Mouse (Mus musculus): ENCODE measurements around the gene Fitm2. TPM values are rescaled to one million over a fixed set of nuclear protein-coding genes. Genes with fewer than 3 reads are reported as not detected.
A peak's percentile ranks its signal among the peaks of the same experiment; 100 is the strongest.

Gene Fitm2
- polyA plus RNA-seq, 1 experiment, result 3.6 TPM

DNA sequence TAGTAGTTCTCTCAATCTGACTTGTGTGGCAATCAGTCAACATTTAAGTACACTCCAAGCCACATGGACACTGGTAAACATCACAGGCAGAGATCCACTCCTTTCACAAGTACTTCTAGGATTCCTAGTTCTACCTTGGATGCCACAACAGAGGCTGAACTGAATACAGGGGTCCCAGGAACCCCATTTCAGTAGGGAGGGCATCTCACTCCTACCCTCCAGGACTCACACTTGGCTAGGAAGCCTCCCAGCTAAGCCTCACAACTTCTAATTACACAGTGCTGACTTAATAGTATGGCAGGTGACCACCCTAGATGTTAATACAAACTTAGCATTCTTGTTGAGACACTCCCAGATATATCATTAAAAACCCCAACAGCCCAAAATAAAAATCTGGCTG, 54.6 kb downstream of the Fitm2 start:
- Histone ChIP-seq H3K4me1 (ENCODE audit: control insufficient read depth, insufficient read depth, low read length) (peaks cover 4% of the 10 kb centered on the region), H3K27me3 (ENCODE audit: control insufficient read depth, insufficient read depth, low read length) (no peaks in the 10 kb centered on the region), H3K27ac (ENCODE audit: control insufficient read depth, insufficient read depth, low read depth, low read length) (no peak overlapping the region), H3K36me3 (ENCODE audit: control insufficient read depth, insufficient read depth, low read length) (no peaks in the 10 kb centered on the region), H3K4me3 (ENCODE audit: control insufficient read depth, low read depth, low read length) (peak overlapping the region; percentile 47; the same call in 1 of the 2 replicates)
- no peak for TF ChIP-seq CTCF (IDR thresholded peaks at IDR 0.05; ENCODE audit: control insufficient read depth, insufficient read depth, insufficient replicate concordance, low read depth, low read length)

- H3K27ac ChIP-seq (ENCODE audit: control insufficient read depth, insufficient read depth, low read depth, low read length), result no peak overlapping the region
- H3K4me1 ChIP-seq (ENCODE audit: control insufficient read depth, insufficient read depth, low read length), result peaks cover 4% of the 10 kb centered on the region
- no peaks in the 10 kb centered on the region for H3K27me3 ChIP-seq (ENCODE audit: control insufficient read depth, insufficient read depth, low read length)
- TF ChIP-seq CTCF (IDR thresholded peaks at IDR 0.05; ENCODE audit: control insufficient read depth, insufficient read depth, insufficient replicate concordance, low read depth, low read length) (no peak), POLR2A (IDR thresholded peaks at IDR 0.05; ENCODE audit: control insufficient read depth, low read depth, low read length) (peak; percentile 43; the same call in 1 of the 2 replicates)
- peak overlapping the region; percentile 20; the same call in 1 of the 2 replicates for H3K4me3 ChIP-seq (ENCODE audit: control insufficient read depth, low read depth, low read length)
- H3K36me3 ChIP-seq (ENCODE audit: control insufficient read depth, insufficient read depth, low read length), result no peaks in the 10 kb centered on the region
Observed at GRCm38 (mm10) chr2:163417026-163417425, 55.4 kb downstream of the Fitm2 start.

Other genes with a start within 250 kb of the Fitm2 start
- gene Jph2, start 74.6 kb downstream of the Fitm2 start, polyA plus RNA-seq (2012; rRNA removed), result 2.3 and 3.6 TPM in 2 replicates
- gene Oser1, start 47.9 kb downstream of the Fitm2 start, polyA plus RNA-seq (2012; rRNA removed), result 209 and 304 TPM in 2 replicates
- gene Gdap1l1, start 34.2 kb downstream of the Fitm2 start, polyA plus RNA-seq (2012; rRNA removed), result 0.16 and 0.18 TPM in 2 replicates
- gene R3hdml, start 19.7 kb upstream of the Fitm2 start, polyA plus RNA-seq (2012; rRNA removed), result not detected in 2 replicates
- gene Hnf4a, start 34.2 kb upstream of the Fitm2 start, polyA plus RNA-seq (2012; rRNA removed), result 0.07 and 0.10 TPM in 2 replicates
- 2.5 and 4.0 TPM in 2 replicates for gene Ttpal, start 129.7 kb upstream of the Fitm2 start, polyA plus RNA-seq (2012; rRNA removed)
- gene Serinc3, start 172.5 kb upstream of the Fitm2 start, polyA plus RNA-seq (2012; rRNA removed), result 208 and 270 TPM in 2 replicates
- gene Pkig, start 185.8 kb upstream of the Fitm2 start, polyA plus RNA-seq (2012; rRNA removed), result 319 and 325 TPM in 2 replicates